Mouse (Mus musculus) thymus, postnatal 14 days (tissue): ENCODE results near the gene Plac1.
A peak's percentile ranks its signal among the peaks of the same experiment; 100 is the strongest.

ENCODE experiments used
- DNase-seq: peaks from one replicate; pipeline ENCODE4 v3.0.0; 2021

The Plac1 gene

DNA sequence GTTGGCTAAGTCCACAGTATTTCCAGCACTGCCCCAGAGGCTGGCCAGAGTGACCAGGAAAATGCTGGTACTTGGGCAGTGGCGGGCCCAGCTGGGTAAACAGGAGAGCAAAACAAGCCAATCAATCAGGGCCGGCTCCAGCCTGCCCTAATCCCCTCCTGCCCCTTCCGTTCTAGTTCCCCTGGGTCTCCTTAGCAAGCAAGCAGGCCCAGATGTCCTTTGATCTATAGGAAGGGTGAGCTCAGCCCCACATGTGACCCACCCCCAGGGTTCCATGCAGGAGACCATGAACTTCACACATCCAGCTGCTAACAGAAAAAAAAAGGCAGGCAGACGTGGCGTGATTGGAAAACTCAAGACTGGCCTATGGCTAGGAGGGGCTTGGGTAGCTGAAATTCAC is 43.5 kb downstream of the Plac1 start:
- no peak for DNase-seq

DNA sequence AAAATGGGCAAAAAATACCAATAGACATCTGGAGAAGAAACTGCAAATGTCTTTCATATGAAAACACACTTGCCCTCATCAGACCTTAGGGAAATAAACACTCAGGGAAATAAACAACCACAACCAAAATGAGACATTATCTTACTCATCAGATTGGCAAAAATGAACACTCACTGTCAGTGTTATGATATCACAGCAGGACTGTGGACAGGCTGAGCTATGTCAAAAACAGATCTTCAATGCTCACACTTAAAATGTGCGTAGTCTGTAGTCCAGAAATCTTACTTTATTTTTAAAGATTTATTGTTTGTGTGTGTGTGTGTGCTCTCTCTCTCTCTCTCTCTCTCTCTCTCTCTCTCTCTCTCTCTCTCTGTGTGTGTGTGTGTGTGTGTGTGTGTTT is 51.2 kb downstream of the Plac1 start:
- DNase-seq: no peak

GRCm38 (mm10) chrX:53179801-53180200 is 60.1 kb downstream of the Plac1 start:
- DNase-seq: no peak

GRCm38 (mm10) chrX:53176296-53176695 is 63.6 kb downstream of the Plac1 start:
- DNase-seq: no peak

GRCm38 (mm10) chrX:53168623-53169022 is 71.3 kb downstream of the Plac1 start:
- DNase-seq: no peak

DNA sequence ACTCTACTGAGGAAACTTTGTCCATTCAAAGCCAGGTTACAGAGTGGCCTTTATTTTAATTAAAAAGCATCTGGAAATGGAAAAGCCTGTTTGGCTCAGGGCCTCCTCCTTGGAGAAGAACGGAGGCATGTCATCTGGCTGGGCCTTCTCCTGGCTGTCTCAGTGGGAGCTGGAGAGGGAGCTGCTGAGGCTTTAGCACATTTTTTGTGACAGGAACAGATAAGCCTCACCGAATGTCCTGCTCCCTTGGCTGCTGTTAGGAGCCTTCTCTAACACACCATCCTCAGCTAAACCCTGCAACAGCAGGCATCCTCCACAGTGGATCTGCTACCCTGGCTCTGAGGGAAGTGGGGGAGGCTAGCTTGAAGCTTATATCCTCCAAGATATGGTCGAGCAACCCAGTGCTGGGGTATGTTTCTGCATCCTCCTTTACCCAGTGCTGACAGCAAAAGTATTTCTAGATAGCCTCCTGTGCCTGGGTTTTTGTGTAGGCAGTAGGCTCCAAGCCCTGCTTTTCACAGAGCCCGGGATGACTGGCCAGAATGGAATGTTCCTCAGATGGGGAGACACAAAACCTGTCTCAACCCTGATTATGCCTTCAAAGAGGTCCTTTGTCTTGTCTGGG is 72.9 kb downstream of the Plac1 start:
- no peak for DNase-seq

GRCm38 (mm10) chrX:53166251-53166900 is 73.5 kb downstream of the Plac1 start:
- no peak for DNase-seq

DNA sequence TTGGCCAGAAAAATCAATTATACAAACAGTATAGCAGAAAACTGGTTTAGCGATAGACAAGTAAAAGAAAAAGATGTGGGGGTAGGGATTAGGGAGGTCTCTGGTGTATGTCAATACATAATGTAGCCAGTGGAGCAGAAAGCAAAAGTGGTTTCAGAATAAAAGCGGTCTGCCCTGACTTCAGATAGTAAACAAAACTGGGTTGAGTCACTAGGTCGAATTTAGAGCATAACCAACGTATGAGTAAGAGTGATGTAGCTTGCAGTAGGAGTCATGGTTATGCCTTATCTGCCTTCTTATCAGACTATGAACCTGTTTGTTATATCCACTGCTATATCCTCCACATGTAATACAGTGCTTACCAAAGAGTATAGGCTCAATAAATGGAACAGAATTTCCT is 77.3 kb downstream of the Plac1 start:
- DNase-seq: no peak

GRCm38 (mm10) chrX:53161583-53161982 is 78.3 kb downstream of the Plac1 start:
- DNase-seq: no peak

GRCm38 (mm10) chrX:53161115-53161514 is 78.8 kb downstream of the Plac1 start:
- peak; percentile 18 for DNase-seq

GRCm38 (mm10) chrX:53148039-53148438 is 91.9 kb downstream of the Plac1 start:
- no peak for DNase-seq

DNA sequence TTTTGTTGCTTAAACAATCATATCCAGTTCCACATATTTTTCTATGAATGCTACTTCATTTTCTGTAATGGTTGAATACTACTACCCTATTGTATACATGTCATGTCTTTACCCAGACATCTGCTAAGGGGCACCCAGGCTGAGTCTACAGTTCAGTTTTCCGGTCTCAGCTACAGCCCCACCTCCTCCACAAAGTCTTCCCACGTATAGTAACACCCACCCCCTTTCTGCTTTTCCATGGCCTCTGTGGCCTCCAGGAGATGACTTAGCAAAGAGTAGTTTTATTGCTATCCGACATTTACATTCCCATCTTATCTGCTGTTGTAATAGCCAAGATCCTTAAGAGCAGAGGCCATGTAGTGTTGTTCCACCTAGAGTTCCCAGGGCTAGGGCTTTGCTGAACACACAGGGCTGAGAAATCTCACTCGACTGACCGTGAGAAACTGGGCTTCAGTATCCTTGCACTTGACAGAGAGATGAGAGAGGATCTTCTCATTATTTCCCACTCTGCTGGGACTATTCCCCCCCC is 93.5 kb downstream of the Plac1 start:
- no peak for DNase-seq

DNA sequence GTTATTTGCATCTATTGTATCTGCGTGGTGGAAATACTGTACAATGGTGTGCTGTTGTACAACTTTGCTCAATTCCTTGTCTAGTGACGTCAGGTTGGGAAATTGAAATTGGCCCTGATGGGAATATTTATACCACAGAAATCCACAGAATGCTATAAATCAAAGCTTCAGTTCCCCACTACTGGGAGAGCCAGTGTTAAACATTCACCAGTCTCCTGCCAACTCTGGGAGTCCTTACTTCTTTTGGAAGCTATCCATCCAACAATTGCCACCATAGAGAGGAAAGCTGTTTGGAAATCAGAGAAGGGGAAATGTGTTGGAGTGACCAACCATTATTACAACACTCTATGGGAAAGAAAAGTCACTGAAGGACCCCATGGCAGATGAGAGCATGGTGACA is 100.3 kb downstream of the Plac1 start:
- no peak for DNase-seq

- DNase-seq: no peak
Measured at GRCm38 (mm10) chrX:53137066-53137465, 102.8 kb downstream of the Plac1 start.

- DNase-seq: no peak
Measured at GRCm38 (mm10) chrX:53129501-53129900, 110.4 kb downstream of the Plac1 start.

DNA sequence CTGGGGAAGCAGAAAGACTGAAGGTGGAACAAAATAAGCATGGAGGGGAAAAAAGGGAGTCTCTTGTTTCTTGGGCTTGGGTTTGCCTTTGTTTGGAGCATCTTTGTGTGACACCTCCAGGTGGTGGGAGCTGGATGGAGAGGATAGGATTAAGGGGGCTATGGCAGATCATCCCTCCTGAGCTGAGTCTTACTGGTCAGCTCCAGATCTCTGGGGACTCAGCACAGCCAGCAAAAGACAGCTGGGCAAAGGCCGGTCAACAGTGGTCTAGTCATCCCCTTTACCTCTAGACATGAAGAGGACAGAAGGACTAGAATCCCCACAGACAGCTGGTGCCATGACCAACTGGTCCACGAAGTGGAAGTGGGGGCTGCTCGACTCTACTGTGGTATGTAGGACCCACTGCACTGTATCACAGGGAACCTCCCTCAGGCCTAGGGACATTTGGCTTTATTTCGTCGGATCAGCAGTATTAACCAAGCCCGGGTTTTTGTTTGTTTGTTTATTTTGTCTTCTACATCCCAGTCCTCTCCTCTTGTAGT is 113.3 kb downstream of the Plac1 start:
- DNase-seq: no peak

DNA sequence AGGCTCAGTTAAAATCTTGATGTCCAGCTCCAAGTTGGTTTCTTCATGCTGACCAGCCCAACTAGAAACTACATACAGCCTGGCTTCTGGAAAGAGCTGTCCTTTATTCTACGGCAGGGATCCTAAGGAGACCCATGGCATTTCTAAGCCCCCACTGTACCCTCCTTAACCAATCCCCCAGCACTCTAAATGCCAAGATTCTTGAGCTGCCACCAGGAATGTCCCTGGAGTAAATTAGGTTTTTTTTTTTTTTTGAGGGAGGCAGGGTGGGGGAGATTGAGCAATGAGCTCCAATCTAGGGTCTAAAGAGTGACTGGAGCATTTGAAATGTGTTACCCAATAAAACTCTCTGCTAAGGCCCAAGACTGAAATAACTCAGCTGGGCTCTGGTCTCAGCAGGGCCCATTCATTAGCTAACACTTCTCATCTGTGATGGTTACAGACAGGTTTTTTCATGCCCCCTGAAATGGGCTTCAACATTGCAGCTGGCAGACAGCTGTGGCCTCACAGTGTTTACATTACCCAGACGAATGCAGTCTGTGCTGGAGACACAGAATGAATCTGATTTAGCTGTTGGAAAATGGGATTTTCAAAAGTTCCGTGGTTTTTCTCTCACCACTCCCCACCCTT is 114.0 kb downstream of the Plac1 start:
- no peak for DNase-seq

GRCm38 (mm10) chrX:53123562-53123961 is 116.3 kb downstream of the Plac1 start:
- no peak for DNase-seq

GRCm38 (mm10) chrX:53118631-53119030 is 121.3 kb downstream of the Plac1 start:
- no peak for DNase-seq

- no peak for DNase-seq
Measured at GRCm38 (mm10) chrX:53118019-53118418, 121.9 kb downstream of the Plac1 start.

DNA sequence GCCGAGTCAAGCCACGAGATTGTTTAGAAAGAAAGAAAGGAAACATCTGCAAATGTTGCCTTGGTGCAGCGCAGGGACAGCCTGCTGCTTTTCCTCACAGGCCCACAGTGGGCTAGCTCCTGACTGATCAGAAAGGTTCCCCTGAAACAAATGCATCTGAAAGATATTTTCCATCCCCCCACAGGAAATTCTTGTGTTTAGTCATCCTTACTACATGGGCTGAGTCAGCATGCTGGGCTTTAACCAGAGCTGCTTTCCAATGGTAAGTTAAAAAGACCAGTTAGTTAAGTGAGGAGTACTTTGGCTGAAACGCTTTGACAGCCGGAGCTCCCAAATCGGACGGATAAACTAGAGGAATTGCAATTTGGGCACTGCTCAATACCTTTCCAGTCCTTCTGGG is 124.9 kb downstream of the Plac1 start:
- DNase-seq: no peak

GRCm38 (mm10) chrX:53110142-53110541 is 129.8 kb downstream of the Plac1 start:
- no peak for DNase-seq

DNA sequence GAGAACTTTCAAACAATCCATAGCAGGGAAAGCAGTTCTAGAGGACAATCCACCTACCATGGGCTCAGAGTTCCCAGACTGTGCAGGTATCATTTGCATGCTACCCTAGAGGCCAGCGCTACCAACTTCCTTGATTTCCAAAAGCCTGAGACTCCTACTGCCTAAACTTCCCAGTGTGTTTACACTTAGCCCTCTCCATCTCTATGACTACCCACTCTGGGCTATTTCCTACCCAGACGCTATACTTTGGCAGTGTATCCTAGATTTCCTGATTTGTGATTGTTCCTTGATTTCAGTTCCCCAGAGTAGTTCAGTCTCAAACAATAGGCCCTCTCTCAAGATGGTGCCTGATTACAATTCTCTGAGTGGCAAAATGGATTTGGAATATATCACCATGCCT is 132.8 kb downstream of the Plac1 start:
- no peak for DNase-seq

DNA sequence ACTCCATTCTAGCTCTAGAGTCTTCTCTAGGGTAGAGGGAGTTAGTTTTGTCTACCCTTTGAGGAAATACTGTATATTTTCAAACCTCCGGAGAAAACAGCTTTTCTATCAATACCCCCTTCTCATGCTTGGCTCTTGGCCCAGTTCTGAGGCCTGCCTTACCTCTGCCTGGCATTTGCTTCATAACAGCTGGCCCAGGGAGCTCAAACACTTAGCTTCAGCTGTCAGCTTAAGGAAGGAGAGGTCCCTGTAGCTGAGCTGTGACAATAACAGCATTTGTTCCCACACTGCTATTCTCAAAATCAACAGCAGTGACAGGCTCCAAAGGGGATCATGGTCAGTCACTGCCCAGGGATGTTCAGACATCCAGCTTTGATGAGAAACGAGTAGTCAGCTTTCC is 138.7 kb downstream of the Plac1 start:
- no peak for DNase-seq
